Mouse (Mus musculus): Measurements from ENCODE around the gene Wipf1. TPM values are rescaled to one million over a fixed set of nuclear protein-coding genes. Genes with fewer than 3 reads are reported as not detected.

Wipf1 gene
- polyA plus RNA-seq, 2 experiments: 20.1 to 25.7 TPM

GRCm38 (mm10) chr2:73404442-73404841 lies 125.1 kb downstream of the Wipf1 start:
- TF ChIP-seq POLR2A (IDR thresholded peaks at IDR 0.05; ENCODE audit: borderline replicate concordance, extremely low read depth, insufficient read depth, insufficient read length): no peak
- H3K4me2 ChIP-seq (replicated peaks; ENCODE audit: low read depth, low read length, severe bottlenecking): no peak overlapping the region
- ATAC-seq (ENCODE audit: low FRiP score, low read depth): no peak
- H3K36me3 ChIP-seq (ENCODE audit: control insufficient read depth, insufficient read depth, low read length): no peaks in the 10 kb centered on the region
- no peaks in the 10 kb centered on the region for H3K9me3 ChIP-seq (ENCODE audit: control insufficient read depth, low read length)
- H3K4me3 ChIP-seq (replicated peaks; ENCODE audit: low read length): no peak overlapping the region
- DNase-seq (ENCODE audit: low spot score): no peak
- H3K27ac ChIP-seq (replicated peaks; ENCODE audit: low read depth, low read length): no peak overlapping the region
- H3K27me3 ChIP-seq (ENCODE audit: control insufficient read depth, insufficient read depth, low read length): no peaks in the 10 kb centered on the region
- H3K9ac ChIP-seq (ENCODE audit: low read depth, low read length, severe bottlenecking): no peak overlapping the region
- 85% methylated on average over 9 of the region's 9 CpGs for WGBS
- H3K4me1 ChIP-seq (ENCODE audit: control insufficient read depth, insufficient read depth, low read length): peaks cover 12% of the 10 kb centered on the region

- peaks cover 12% of the 10 kb centered on the region for H3K4me1 ChIP-seq (ENCODE audit: control insufficient read depth, insufficient read depth, low read length)
- WGBS: 72% methylated on average over 15 of the region's 15 CpGs
- H3K36me3 ChIP-seq (ENCODE audit: control insufficient read depth, insufficient read depth, low read length): no peaks in the 10 kb centered on the region
- H3K27ac ChIP-seq (replicated peaks; ENCODE audit: low read depth, low read length): no peak overlapping the region
- DNase-seq (ENCODE audit: low spot score): no peak
- no peak overlapping the region for H3K4me2 ChIP-seq (replicated peaks; ENCODE audit: low read depth, low read length, severe bottlenecking)
- H3K27me3 ChIP-seq (ENCODE audit: control insufficient read depth, insufficient read depth, low read length): no peaks in the 10 kb centered on the region
- no peak for ATAC-seq (ENCODE audit: low FRiP score, low read depth)
- H3K4me3 ChIP-seq (replicated peaks; ENCODE audit: low read length): no peak overlapping the region
- H3K9ac ChIP-seq (ENCODE audit: low read depth, low read length, severe bottlenecking): no peak overlapping the region
- no peak for TF ChIP-seq POLR2A (IDR thresholded peaks at IDR 0.05; ENCODE audit: borderline replicate concordance, extremely low read depth, insufficient read depth, insufficient read length)
- no peaks in the 10 kb centered on the region for H3K9me3 ChIP-seq (ENCODE audit: control insufficient read depth, low read length)
Measured at GRCm38 (mm10) chr2:73403385-73404013, 126.0 kb downstream of the Wipf1 start.

GRCm38 (mm10) chr2:73401689-73402088 lies 127.8 kb downstream of the Wipf1 start:
- H3K4me1 ChIP-seq (ENCODE audit: control insufficient read depth, insufficient read depth, low read length): peaks cover 12% of the 10 kb centered on the region
- no peaks in the 10 kb centered on the region for H3K36me3 ChIP-seq (ENCODE audit: control insufficient read depth, insufficient read depth, low read length)
- no peaks in the 10 kb centered on the region for H3K27me3 ChIP-seq (ENCODE audit: control insufficient read depth, insufficient read depth, low read length)
- WGBS: 14% methylated on average over 1 of the region's 1 CpGs
- no peak overlapping the region for H3K27ac ChIP-seq (replicated peaks; ENCODE audit: low read depth, low read length)
- no peak overlapping the region for H3K9ac ChIP-seq (ENCODE audit: low read depth, low read length, severe bottlenecking)
- no peak overlapping the region for H3K4me2 ChIP-seq (replicated peaks; ENCODE audit: low read depth, low read length, severe bottlenecking)
- no peak for ATAC-seq (ENCODE audit: low FRiP score, low read depth)
- H3K4me3 ChIP-seq (replicated peaks; ENCODE audit: low read length): no peak overlapping the region
- DNase-seq (ENCODE audit: low spot score): no peak
- TF ChIP-seq POLR2A (IDR thresholded peaks at IDR 0.05; ENCODE audit: borderline replicate concordance, extremely low read depth, insufficient read depth, insufficient read length): no peak
- H3K9me3 ChIP-seq (ENCODE audit: control insufficient read depth, low read length): no peaks in the 10 kb centered on the region

- no peaks in the 10 kb centered on the region for H3K9me3 ChIP-seq (ENCODE audit: control insufficient read depth, low read length)
- no peak overlapping the region for H3K9ac ChIP-seq (ENCODE audit: low read depth, low read length, severe bottlenecking)
- ATAC-seq (ENCODE audit: low FRiP score, low read depth): no peak
- WGBS: 90% methylated on average over 2 of the region's 2 CpGs
- H3K36me3 ChIP-seq (ENCODE audit: control insufficient read depth, insufficient read depth, low read length): no peaks in the 10 kb centered on the region
- H3K4me2 ChIP-seq (replicated peaks; ENCODE audit: low read depth, low read length, severe bottlenecking): no peak overlapping the region
- H3K27ac ChIP-seq (replicated peaks; ENCODE audit: low read depth, low read length): no peak overlapping the region
- H3K4me1 ChIP-seq (ENCODE audit: control insufficient read depth, insufficient read depth, low read length): peaks cover 12% of the 10 kb centered on the region
- no peak overlapping the region for H3K4me3 ChIP-seq (replicated peaks; ENCODE audit: low read length)
- H3K27me3 ChIP-seq (ENCODE audit: control insufficient read depth, insufficient read depth, low read length): no peaks in the 10 kb centered on the region
- no peak for DNase-seq (ENCODE audit: low spot score)
- no peak for TF ChIP-seq POLR2A (IDR thresholded peaks at IDR 0.05; ENCODE audit: borderline replicate concordance, extremely low read depth, insufficient read depth, insufficient read length)
Measured at GRCm38 (mm10) chr2:73397476-73397875, 132.1 kb downstream of the Wipf1 start.

GRCm38 (mm10) chr2:73396828-73397325 lies 132.7 kb downstream of the Wipf1 start:
- ATAC-seq (ENCODE audit: low FRiP score, low read depth) (no peak), DNase-seq (ENCODE audit: low spot score) (no peak)
- TF ChIP-seq POLR2A (IDR thresholded peaks at IDR 0.05; ENCODE audit: borderline replicate concordance, extremely low read depth, insufficient read depth, insufficient read length): no peak
- no peak overlapping the region for H3K4me2 ChIP-seq (replicated peaks; ENCODE audit: low read depth, low read length, severe bottlenecking)
- WGBS: 54% methylated on average over 3 of the region's 3 CpGs
- no peaks in the 10 kb centered on the region for H3K27me3 ChIP-seq (ENCODE audit: control insufficient read depth, insufficient read depth, low read length)
- no peak overlapping the region for H3K9ac ChIP-seq (ENCODE audit: low read depth, low read length, severe bottlenecking)
- no peak overlapping the region for H3K4me3 ChIP-seq (replicated peaks; ENCODE audit: low read length)
- H3K4me1 ChIP-seq (ENCODE audit: control insufficient read depth, insufficient read depth, low read length): peaks cover 12% of the 10 kb centered on the region
- no peaks in the 10 kb centered on the region for H3K9me3 ChIP-seq (ENCODE audit: control insufficient read depth, low read length)
- no peak overlapping the region for H3K27ac ChIP-seq (replicated peaks; ENCODE audit: low read depth, low read length)
- no peaks in the 10 kb centered on the region for H3K36me3 ChIP-seq (ENCODE audit: control insufficient read depth, insufficient read depth, low read length)

All from limb, embryonic 14.5 days (tissue).